ENCODE assay signal across 7 mouse cellular contexts in genomic region chr8:124896010-124896631, GRCm38 (mm10). TPM values are rescaled to one million over a fixed set of nuclear protein-coding genes. Genes with fewer than 3 reads are reported as not detected.
DNase-seq lines count a peak whose midpoint lies in the region; ATAC-seq and TF ChIP-seq lines count a peak whose summit lies in the region.

No protein-coding gene starts in this region.

- WGBS in lung, embryonic 14.5 days = 60% methylated on average over 26 of the region's 26 CpGs
- 74% methylated on average over 26 of the region's 26 CpGs for WGBS in heart, embryonic 16.5 days
- 86% methylated on average over 26 of the region's 26 CpGs for WGBS in liver, postnatal 0 days (ENCODE audit: insufficient replicate concordance)

- peak; percentile 64 for DNase-seq in lung, embryonic 14.5 days
- no peak for DNase-seq in lung, postnatal 4 days
- DNase-seq in liver, postnatal 0 days = no peak
- DNase-seq in layer of hippocampus, adult 11-12 months (ENCODE audit: low spot score) = no peak
- DNase-seq in embryo, embryonic 10 days (ENCODE audit: low spot score) = no peak

- TF ChIP-seq POLR2A in cortical plate, adult 2 months (IDR thresholded peaks at IDR 0.05; ENCODE audit: extremely low read depth, insufficient read depth, low read length) = no peak

- H3K9ac ChIP-seq in lung, embryonic 14.5 days = peak overlapping the region; percentile 79
- peak overlapping the region; percentile 90 for H3K9ac ChIP-seq in heart, embryonic 16.5 days (ENCODE audit: low read length)
- 0 out of 2 replicates have a peak overlapping the region, but pooled peaks have one; percentile 90 for H3K9ac ChIP-seq in liver, postnatal 0 days (replicated peaks)

- TF ChIP-seq CTCF in lung, embryonic 14.5 days (IDR thresholded peaks at IDR 0.05; ENCODE audit: low read depth) = no peak
- TF ChIP-seq CTCF in cortical plate, adult 2 months (IDR thresholded peaks at IDR 0.05; ENCODE audit: extremely low read depth, insufficient read depth, low read length) = no peak
- no peak for TF ChIP-seq CTCF in liver, postnatal 0 days (IDR thresholded peaks at IDR 0.05; ENCODE audit: low read depth)

- H3K4me3 ChIP-seq in lung, embryonic 14.5 days (ENCODE audit: low read depth, low read length) = peak overlapping the region; percentile 92
- H3K4me3 ChIP-seq in cortical plate, adult 2 months (ENCODE audit: insufficient read depth, low read length) = peak overlapping the region; percentile 92
- H3K4me3 ChIP-seq in heart, embryonic 16.5 days (ENCODE audit: low read length) = peak overlapping the region; percentile 67
- peak overlapping the region; percentile 95 for H3K4me3 ChIP-seq in liver, postnatal 0 days (ENCODE audit: low read depth, low read length)

- peak; percentile 2; the same call in 1 of the 2 replicates for ATAC-seq in lung, embryonic 14.5 days (ENCODE audit: insufficient read depth)
- ATAC-seq in heart, embryonic 16.5 days (replicated peaks; ENCODE audit: extremely low read depth, insufficient read depth, low FRiP score) = no peak
- ATAC-seq in liver, postnatal 0 days = no peak

- H3K4me1 ChIP-seq in lung, embryonic 14.5 days (ENCODE audit: insufficient read depth) = peaks cover 7% of the 10 kb centered on the region
- peaks cover 12% of the 10 kb centered on the region for H3K4me1 ChIP-seq in cortical plate, adult 2 months (ENCODE audit: control insufficient read depth, insufficient read depth, low read length)
- peaks cover 36% of the 10 kb centered on the region for H3K4me1 ChIP-seq in heart, embryonic 16.5 days (ENCODE audit: control insufficient read depth, insufficient read depth, low read length)
- peaks cover 26% of the 10 kb centered on the region for H3K4me1 ChIP-seq in liver, postnatal 0 days (ENCODE audit: insufficient read depth)

- H3K4me2 ChIP-seq in lung, embryonic 14.5 days = peak overlapping the region; percentile 98
- peak overlapping the region; percentile 91 for H3K4me2 ChIP-seq in heart, embryonic 16.5 days (ENCODE audit: low read depth, low read length)
- H3K4me2 ChIP-seq in liver, postnatal 0 days (ENCODE audit: low read depth, low read length) = peak overlapping the region; percentile 100

- no peaks in the 10 kb centered on the region for H3K27me3 ChIP-seq in lung, embryonic 14.5 days (ENCODE audit: insufficient read depth, low read length)
- H3K27me3 ChIP-seq in heart, embryonic 16.5 days (ENCODE audit: control insufficient read depth, insufficient read depth, low read length) = no peaks in the 10 kb centered on the region
- H3K27me3 ChIP-seq in liver, postnatal 0 days (ENCODE audit: insufficient read depth, low read length) = no peaks in the 10 kb centered on the region

- H3K27ac ChIP-seq in lung, embryonic 14.5 days (ENCODE audit: low read depth) = peak overlapping the region; percentile 4; the same call in 1 of the 2 replicates
- H3K27ac ChIP-seq in cortical plate, adult 2 months (ENCODE audit: insufficient read depth, low read length) = no peak overlapping the region
- H3K27ac ChIP-seq in heart, embryonic 16.5 days (ENCODE audit: low read length) = peak overlapping the region; percentile 83; the same call in 1 of the 2 replicates
- no peak overlapping the region for H3K27ac ChIP-seq in liver, postnatal 0 days (ENCODE audit: low read depth)

- no peaks in the 10 kb centered on the region for H3K9me3 ChIP-seq in lung, embryonic 14.5 days (ENCODE audit: low read depth, low read length)
- no peaks in the 10 kb centered on the region for H3K9me3 ChIP-seq in heart, embryonic 16.5 days (replicated peaks; ENCODE audit: control insufficient read depth, low read length)
- no peaks in the 10 kb centered on the region for H3K9me3 ChIP-seq in liver, postnatal 0 days (ENCODE audit: low read length)

- TF ChIP-seq EP300 in liver, postnatal 0 days (IDR thresholded peaks at IDR 0.05; ENCODE audit: low read depth) = no peak

- H3K36me3 ChIP-seq in lung, embryonic 14.5 days (ENCODE audit: insufficient read depth) = peaks cover 45% of the 10 kb centered on the region
- H3K36me3 ChIP-seq in heart, embryonic 16.5 days (ENCODE audit: control insufficient read depth, insufficient read depth) = peaks cover 37% of the 10 kb centered on the region
- peaks cover 36% of the 10 kb centered on the region for H3K36me3 ChIP-seq in liver, postnatal 0 days (replicated peaks; ENCODE audit: insufficient read depth, low read length)

RNA-seq across cellular contexts. Expression of gene Exoc8, which starts 1.4 kb away (rescaled TPM):
- polyA plus RNA-seq in lung, embryonic 14.5 days (2014; fragmentation: Nextera tagmentation; extraction: Ambion mirVana) = 8.9 and 9.8 TPM in 2 replicates
- polyA plus RNA-seq in cortical plate, adult 2 months (2012; rRNA removed) = 14.6 and 16.3 TPM in 2 replicates
- 6.9 and 7.3 TPM in 2 replicates for polyA plus RNA-seq in heart, embryonic 16.5 days (2015; fragmentation: Nextera tagmentation; extraction: Ambion mirVana)
- 2.7 and 2.8 TPM in 2 replicates for polyA plus RNA-seq in liver, postnatal 0 days (2015; fragmentation: Nextera tagmentation; extraction: Ambion mirVana)

RNA-seq across cellular contexts. Expression of gene Sprtn, which starts 1.6 kb away (rescaled TPM):
- polyA plus RNA-seq in lung, embryonic 14.5 days (2014; fragmentation: Nextera tagmentation; extraction: Ambion mirVana) = 9.5 and 10.1 TPM in 2 replicates
- polyA plus RNA-seq in cortical plate, adult 2 months (2012; rRNA removed) = 16.3 and 17.3 TPM in 2 replicates
- polyA plus RNA-seq in heart, embryonic 16.5 days (2015; fragmentation: Nextera tagmentation; extraction: Ambion mirVana) = 8.3 and 8.5 TPM in 2 replicates
- 3.7 and 4.0 TPM in 2 replicates for polyA plus RNA-seq in liver, postnatal 0 days (2015; fragmentation: Nextera tagmentation; extraction: Ambion mirVana)

RNA-seq across cellular contexts. Expression of gene 2810004N23Rik, which starts 33.2 kb away (rescaled TPM):
- polyA plus RNA-seq in lung, embryonic 14.5 days (2014; fragmentation: Nextera tagmentation; extraction: Ambion mirVana) = 43.5 and 44.5 TPM in 2 replicates
- 16.7 and 17.1 TPM in 2 replicates for polyA plus RNA-seq in cortical plate, adult 2 months (2012; rRNA removed)
- 51.4 and 52.2 TPM in 2 replicates for polyA plus RNA-seq in heart, embryonic 16.5 days (2015; fragmentation: Nextera tagmentation; extraction: Ambion mirVana)
- polyA plus RNA-seq in liver, postnatal 0 days (2015; fragmentation: Nextera tagmentation; extraction: Ambion mirVana) = 16.8 and 17.6 TPM in 2 replicates

RNA-seq across cellular contexts. Expression of gene Gnpat, which starts 33.3 kb away (rescaled TPM):
- 115 and 118 TPM in 2 replicates for polyA plus RNA-seq in lung, embryonic 14.5 days (2014; fragmentation: Nextera tagmentation; extraction: Ambion mirVana)
- polyA plus RNA-seq in cortical plate, adult 2 months (2012; rRNA removed) = 87.9 and 95.0 TPM in 2 replicates
- 120 and 129 TPM in 2 replicates for polyA plus RNA-seq in heart, embryonic 16.5 days (2015; fragmentation: Nextera tagmentation; extraction: Ambion mirVana)
- 20.9 and 24.2 TPM in 2 replicates for polyA plus RNA-seq in liver, postnatal 0 days (2015; fragmentation: Nextera tagmentation; extraction: Ambion mirVana)

RNA-seq across cellular contexts. Expression of gene Egln1, which starts 53.0 kb away (rescaled TPM):
- 14.4 and 16.2 TPM in 2 replicates for polyA plus RNA-seq in lung, embryonic 14.5 days (2014; fragmentation: Nextera tagmentation; extraction: Ambion mirVana)
- 59.4 and 62.0 TPM in 2 replicates for polyA plus RNA-seq in cortical plate, adult 2 months (2012; rRNA removed)
- 17.8 and 19.5 TPM in 2 replicates for polyA plus RNA-seq in heart, embryonic 16.5 days (2015; fragmentation: Nextera tagmentation; extraction: Ambion mirVana)
- polyA plus RNA-seq in liver, postnatal 0 days (2015; fragmentation: Nextera tagmentation; extraction: Ambion mirVana) = 3.2 and 3.3 TPM in 2 replicates

Comparison
In these comparisons a context has a peak if more than half of its experiments do, and no peak if none do; other contexts are left out.
1. H3K27ac ChIP-seq: peak in lung, embryonic 14.5 days (single experiment) and heart, embryonic 16.5 days (single experiment); none in cortical plate, adult 2 months (single experiment) and liver, postnatal 0 days (single experiment).
2. Peak in every context shown above with its lines, with median percentiles within 50 percentile points of each other: H3K4me2 ChIP-seq, H3K4me3 ChIP-seq and H3K9ac ChIP-seq.